Mouse (Mus musculus) cerebellum, adult 11-12 months (tissue): ENCODE measurements around the gene Trim3.
A peak's percentile ranks its signal among the peaks of the same experiment; 100 is the strongest.

ENCODE experiments used
- DNase-seq: peaks from one replicate; pipeline ENCODE4 v3.0.0; 2022

The Trim3 gene

GRCm38 (mm10) chr7:105608467-105608866, 24.9 kb downstream of the Trim3 start:
- no peak for DNase-seq

GRCm38 (mm10) chr7:105602860-105603623, 30.3 kb downstream of the Trim3 start:
- peak; percentile 69 for DNase-seq

- DNase-seq, result no peak
Observed at GRCm38 (mm10) chr7:105590097-105590496, 43.3 kb downstream of the Trim3 start.

GRCm38 (mm10) chr7:105588325-105588912, 45.0 kb downstream of the Trim3 start:
- no peak for DNase-seq

- DNase-seq, result no peak
Observed at GRCm38 (mm10) chr7:105581959-105582358, 51.4 kb downstream of the Trim3 start.

- DNase-seq, result peak; percentile 90
Observed at GRCm38 (mm10) chr7:105581094-105581703, 52.2 kb downstream of the Trim3 start, which contains the start of gene Apbb1. Gene Apbb1, minus strand, starts transcription at chr7:105581653.

- DNase-seq, result peak; percentile 67
Observed at GRCm38 (mm10) chr7:105580627-105581089, 52.7 kb downstream of the Trim3 start.

- peak; percentile 46 for DNase-seq
Observed at GRCm38 (mm10) chr7:105578481-105578880, 54.9 kb downstream of the Trim3 start.

- DNase-seq, result peak; percentile 41
Observed at GRCm38 (mm10) chr7:105577377-105577871, 55.9 kb downstream of the Trim3 start.

- DNase-seq, result peak; percentile 18
Observed at GRCm38 (mm10) chr7:105576166-105576748, 57.1 kb downstream of the Trim3 start.

GRCm38 (mm10) chr7:105574537-105574936, 58.8 kb downstream of the Trim3 start:
- DNase-seq, result no peak

- DNase-seq, result peak; percentile 22
Observed at GRCm38 (mm10) chr7:105572949-105573348, 60.4 kb downstream of the Trim3 start.

- DNase-seq, result peak; percentile 46
Observed at GRCm38 (mm10) chr7:105570756-105571155, 62.6 kb downstream of the Trim3 start.

- peak; percentile 94 for DNase-seq
Observed at GRCm38 (mm10) chr7:105569512-105570496, 63.6 kb downstream of the Trim3 start.

GRCm38 (mm10) chr7:105568988-105569471, 64.3 kb downstream of the Trim3 start:
- DNase-seq, result peak; percentile 91

GRCm38 (mm10) chr7:105568583-105568982, 64.8 kb downstream of the Trim3 start:
- DNase-seq, result peak; percentile 84

- DNase-seq, result peak; percentile 55
Observed at GRCm38 (mm10) chr7:105565071-105565836, 68.1 kb downstream of the Trim3 start.

GRCm38 (mm10) chr7:105563367-105563766, 70.0 kb downstream of the Trim3 start:
- DNase-seq, result no peak

GRCm38 (mm10) chr7:105562317-105562716, 71.1 kb downstream of the Trim3 start:
- DNase-seq, result no peak

GRCm38 (mm10) chr7:105559016-105559415, 74.4 kb downstream of the Trim3 start:
- peak; percentile 45 for DNase-seq

- peak; percentile 69 for DNase-seq
Observed at GRCm38 (mm10) chr7:105557671-105558070, 75.7 kb downstream of the Trim3 start.
